Mouse (Mus musculus) bone marrow macrophage, adult 2 months (primary cell): ENCODE results near the gene Ccdc92b.

Experiments
- CTCF ChIP-seq: IDR thresholded peaks from 2 replicates; pipeline ENCODE4 v1.5.1; 2012; ENCODE audit warnings: low read depth, mild to moderate bottlenecking, low read length, moderate library complexity
- POLR2A ChIP-seq: IDR thresholded peaks from 2 replicates; pipeline ENCODE4 v1.6.1; 2012; ENCODE audit warnings: mild to moderate bottlenecking, low read depth, low read length, borderline replicate concordance

DNA sequence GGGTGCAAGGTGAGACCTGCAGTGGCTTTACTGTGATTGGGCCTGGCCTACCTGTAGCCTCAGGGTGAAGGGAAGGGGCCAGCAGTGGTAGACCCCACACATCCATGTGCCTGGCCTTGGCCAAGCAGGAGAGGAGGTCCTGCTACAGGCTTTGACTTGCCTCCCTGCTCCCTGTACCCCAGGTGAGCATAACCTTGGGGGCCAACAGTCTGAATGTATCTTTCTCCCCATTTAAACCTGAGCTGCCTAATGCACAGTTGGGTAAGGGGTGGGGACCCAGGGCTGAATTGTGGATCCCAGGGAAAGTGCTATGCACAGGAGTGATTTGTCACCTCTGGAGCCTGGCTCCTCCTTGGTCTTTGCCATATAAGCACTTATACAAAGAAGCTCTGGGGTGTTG lies 50.7 kb downstream of the Ccdc92b start:
- TF ChIP-seq CTCF, result no peak
- TF ChIP-seq POLR2A, result no peak
